Mouse (Mus musculus) cortical plate, adult 2 months (tissue): ENCODE results near the gene Ankrd52.

Experiments
- CTCF ChIP-seq: fragments of 200-500 bp; IDR thresholded peaks from 2 replicates; pipeline ENCODE4 v1.5.1; 2011; ENCODE audit warnings: mild to moderate bottlenecking, control low read depth, low read length; ENCODE audit not compliant: insufficient read depth; ENCODE audit errors: extremely low read depth
- POLR2A ChIP-seq: fragments of 200-500 bp; IDR thresholded peaks from 2 replicates; pipeline ENCODE4 v1.6.1; 2011; ENCODE audit warnings: mild to moderate bottlenecking, low read length, control low read depth; ENCODE audit not compliant: insufficient read depth; ENCODE audit errors: extremely low read depth

DNA sequence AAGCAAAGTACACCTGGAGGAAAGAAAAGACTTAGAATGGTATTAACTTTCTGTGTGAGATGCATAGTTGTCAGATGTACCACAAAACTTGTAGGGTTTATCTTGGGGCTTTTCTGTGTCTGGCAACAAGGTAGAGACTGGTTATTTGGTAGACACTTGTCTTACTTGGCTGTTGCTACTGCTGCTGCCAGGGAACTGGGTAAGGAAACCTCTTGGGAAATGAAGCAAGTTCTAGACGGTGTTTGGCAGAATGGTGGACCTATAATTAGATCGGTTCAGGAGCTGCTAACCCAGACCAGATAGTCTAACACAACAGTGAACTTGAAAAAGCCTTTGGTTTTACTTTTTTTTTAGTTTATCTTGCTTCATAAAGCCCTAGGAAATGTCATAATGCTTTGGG, 38.0 kb upstream of the Ankrd52 start:
- no peak for TF ChIP-seq POLR2A
- TF ChIP-seq CTCF, result no peak
